Mouse (Mus musculus) forebrain, embryonic 16.5 days (tissue): ENCODE measurements around the gene Tmtc1. TPM values are rescaled to one million over a fixed set of nuclear protein-coding genes. Genes with fewer than 3 reads are reported as not detected.

Experiments used
- ATAC-seq: fragments of 200-750 bp; cut with Nextera tagmentation; 2 replicates; pipeline ENCODE4 v1.8.0; 2017; ENCODE audit warnings: mild to moderate bottlenecking, moderate library complexity
- H3K27ac ChIP-seq: fragments of 300-500 bp; sonication (generic); 2 replicates; pipeline ENCODE4 v1.5.1; 2014; ENCODE audit warnings: low read length, control low read depth
- H3K27me3 ChIP-seq: fragments of 300-500 bp; sonication (generic); replicated peaks from 2 replicates; pipeline ENCODE4 v1.6.1; 2014; ENCODE audit warnings: low read length; ENCODE audit not compliant: control insufficient read depth, insufficient read depth
- H3K36me3 ChIP-seq: fragments of 300-500 bp; sonication (generic); 2 replicates; pipeline ENCODE4 v1.6.1; 2014; ENCODE audit not compliant: control insufficient read depth, insufficient read depth
- H3K4me1 ChIP-seq: fragments of 300-500 bp; sonication (generic); replicated peaks from 2 replicates; pipeline ENCODE4 v1.6.1; 2014; ENCODE audit warnings: low read length; ENCODE audit not compliant: control insufficient read depth, insufficient read depth
- H3K4me2 ChIP-seq: fragments of 300-500 bp; sonication (generic); 2 replicates; pipeline ENCODE4 v1.6.1; 2014; ENCODE audit warnings: mild to moderate bottlenecking, low read length, control low read depth
- H3K4me3 ChIP-seq: fragments of 300-500 bp; sonication (generic); replicated peaks from 2 replicates; pipeline ENCODE4 v1.5.1; 2014; ENCODE audit warnings: mild to moderate bottlenecking, low read length, control low read depth
- H3K9ac ChIP-seq: fragments of 300-500 bp; sonication (generic); replicated peaks from 2 replicates; pipeline ENCODE4 v1.6.1; 2014; ENCODE audit warnings: low read depth, low read length, control low read depth
- H3K9me3 ChIP-seq: fragments of 300-500 bp; sonication (generic); 2 replicates; pipeline ENCODE4 v1.6.1; 2016; ENCODE audit warnings: low read length; ENCODE audit not compliant: control insufficient read depth
- WGBS: fragments of 180-500 bp; shearing (Covaris S2); extraction: QIAGEN DNeasy Blood & Tissue Kit; methylation state at CpG from one replicate; pipeline ENCODE4 v1.1.7; 2014; 5-methylcytosine and 5-hydroxymethylcytosine counted together
- polyA plus RNA-seq: library from polyadenylated mRNA; unstranded; fragments of >200 nt; fragmentation: Nextera tagmentation; extraction: Ambion mirVana; gene quantifications from 2 replicates; pipeline ENCODE4 v1.2.1, GENCODE M21; 2015

Gene Tmtc1
- polyA plus RNA-seq, 1 experiment from 2014 or later, result 3.9 TPM

DNA sequence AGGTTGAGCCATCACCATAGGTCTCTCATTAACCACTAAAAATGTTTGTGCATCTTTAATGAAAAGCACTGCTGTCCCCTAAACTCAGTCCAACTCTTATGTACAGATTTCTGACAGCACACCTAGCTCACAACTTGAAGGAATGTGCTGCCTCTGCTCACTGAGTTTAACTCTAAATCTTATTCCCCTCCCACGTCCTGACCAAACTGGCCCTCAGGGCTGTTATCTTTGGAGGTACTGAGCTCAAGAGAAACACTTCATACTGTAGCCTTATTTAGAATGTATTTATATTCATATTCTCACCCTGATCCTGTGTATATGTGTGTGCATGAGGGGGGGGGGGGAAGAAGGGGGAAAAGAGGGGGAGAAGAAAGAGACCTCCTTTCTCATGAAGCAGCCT lies 236.7 kb downstream of the Tmtc1 start:
- H3K36me3 ChIP-seq, result peaks cover 15% of the 10 kb centered on the region
- 72% methylated on average over 1 of the region's 1 CpGs for WGBS
- H3K27me3 ChIP-seq, result no peaks in the 10 kb centered on the region
- peaks cover 4% of the 10 kb centered on the region for H3K4me1 ChIP-seq
- no peak overlapping the region for H3K4me3 ChIP-seq
- H3K9ac ChIP-seq, result no peak overlapping the region
- no peak for ATAC-seq
- no peak overlapping the region for H3K27ac ChIP-seq
- H3K4me2 ChIP-seq, result no peak overlapping the region
- H3K9me3 ChIP-seq, result no peaks in the 10 kb centered on the region

DNA sequence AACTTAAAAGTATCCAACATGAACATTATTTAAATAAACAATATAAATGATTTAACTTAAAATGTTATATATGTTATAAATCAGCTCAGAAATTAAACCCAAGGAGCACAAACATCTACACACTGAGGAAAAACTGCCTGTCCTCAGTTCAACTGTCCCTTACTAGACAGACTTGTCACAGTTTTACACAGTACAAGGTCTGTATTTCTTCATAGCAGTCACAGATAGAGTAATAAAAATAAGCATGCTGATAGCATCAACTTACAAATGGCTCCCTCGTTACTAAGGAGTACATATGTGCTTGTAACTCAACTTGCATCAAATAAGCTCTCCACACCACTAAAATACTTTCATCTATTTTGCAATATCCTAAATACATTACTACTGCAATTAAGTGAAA lies 239.1 kb downstream of the Tmtc1 start:
- Histone ChIP-seq H3K27me3 (no peaks in the 10 kb centered on the region), H3K4me1 (no peaks in the 10 kb centered on the region), H3K27ac (no peak overlapping the region), H3K4me3 (no peak overlapping the region), H3K36me3 (peaks cover 28% of the 10 kb centered on the region), H3K9ac (no peak overlapping the region), H3K9me3 (no peaks in the 10 kb centered on the region), H3K4me2 (no peak overlapping the region)
- 88% methylated on average over 1 of the region's 1 CpGs for WGBS
- ATAC-seq, result no peak

DNA sequence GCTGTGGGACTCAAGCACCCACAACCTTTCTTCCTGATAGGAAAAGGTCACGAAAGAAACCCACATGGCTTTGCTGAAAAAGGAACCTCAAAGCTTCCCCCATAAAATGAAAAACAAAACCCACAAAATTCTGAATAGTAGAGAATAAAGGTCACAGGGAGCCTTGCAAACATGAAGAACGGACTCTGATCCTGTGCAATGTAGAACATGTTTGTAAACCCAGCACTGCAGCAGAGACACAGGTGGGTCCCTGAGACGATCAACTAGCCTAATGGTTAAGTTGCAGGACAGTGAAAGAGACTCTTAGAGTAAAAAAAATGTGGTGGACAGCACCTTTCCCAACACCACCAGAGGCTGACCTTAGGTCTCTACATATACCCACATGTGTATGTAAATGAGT lies 244.5 kb downstream of the Tmtc1 start:
- no peak for ATAC-seq
- H3K27me3 ChIP-seq, result no peaks in the 10 kb centered on the region
- 91% methylated on average over 3 of the region's 3 CpGs for WGBS
- H3K9ac ChIP-seq, result no peak overlapping the region
- H3K27ac ChIP-seq, result no peak overlapping the region
- H3K4me2 ChIP-seq, result no peak overlapping the region
- no peak overlapping the region for H3K4me3 ChIP-seq
- H3K9me3 ChIP-seq, result no peaks in the 10 kb centered on the region
- H3K36me3 ChIP-seq, result peaks cover 32% of the 10 kb centered on the region
- H3K4me1 ChIP-seq, result no peaks in the 10 kb centered on the region

DNA sequence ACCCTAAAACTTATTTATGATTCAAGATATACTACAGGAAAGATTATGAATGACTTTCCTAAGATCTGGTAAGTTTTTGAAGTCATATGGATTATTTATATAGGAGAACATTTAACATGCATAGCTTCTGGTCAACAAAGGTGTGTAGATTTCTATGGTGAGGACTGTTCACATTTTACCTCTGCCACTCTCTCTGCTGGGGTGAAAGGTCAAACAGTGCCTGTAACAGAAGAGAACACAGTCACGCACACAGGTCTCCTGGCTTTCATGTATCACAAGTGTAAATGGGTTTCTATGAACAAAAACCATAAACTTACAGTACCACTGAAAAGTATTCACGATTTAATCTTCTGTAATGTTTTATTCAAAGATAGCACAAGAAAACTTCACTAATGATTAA lies 245.0 kb downstream of the Tmtc1 start:
- WGBS, result 94% methylated on average over 2 of the region's 2 CpGs
- Histone ChIP-seq H3K4me1 (no peaks in the 10 kb centered on the region), H3K9ac (no peak overlapping the region), H3K27ac (no peak overlapping the region), H3K4me2 (no peak overlapping the region), H3K4me3 (no peak overlapping the region), H3K36me3 (peaks cover 35% of the 10 kb centered on the region), H3K9me3 (no peaks in the 10 kb centered on the region), H3K27me3 (no peaks in the 10 kb centered on the region)
- ATAC-seq, result no peak

DNA sequence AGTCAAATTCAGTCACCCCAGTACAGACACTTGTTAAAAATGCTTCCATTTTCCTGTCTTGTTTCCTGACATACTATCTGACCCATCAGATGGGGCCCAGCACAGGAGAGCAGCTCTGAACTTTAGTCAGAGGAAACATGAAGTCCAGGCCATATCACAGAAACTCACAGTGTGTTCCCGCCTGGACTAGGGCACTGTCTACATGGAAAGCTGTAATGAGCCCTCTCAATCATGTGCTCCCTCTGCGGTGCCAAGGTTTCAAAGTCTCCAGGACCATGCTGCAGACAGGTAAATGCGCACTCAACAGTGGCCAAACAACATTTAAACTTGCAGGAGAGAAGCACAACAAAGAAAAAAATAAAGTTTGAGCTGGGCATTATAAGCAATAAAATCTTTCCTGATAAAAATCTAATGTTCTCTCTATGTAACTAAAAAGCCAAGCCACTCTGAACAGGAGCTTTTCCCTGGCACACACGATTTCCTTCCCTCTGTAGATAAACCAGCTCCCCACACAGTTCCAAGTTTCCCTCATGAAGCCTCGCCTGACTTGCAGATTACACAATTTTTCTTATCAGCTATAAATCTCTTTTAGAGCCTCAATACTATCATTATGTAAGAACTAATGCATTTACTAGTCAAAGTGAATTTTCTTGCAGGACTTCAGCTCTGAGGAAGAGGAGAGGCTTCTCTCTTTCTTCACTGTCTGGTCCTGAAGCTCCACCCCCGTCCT lies 250.1 kb downstream of the Tmtc1 start:
- Histone ChIP-seq H3K27ac (no peak overlapping the region), H3K9me3 (no peaks in the 10 kb centered on the region), H3K4me2 (no peak overlapping the region), H3K4me1 (no peaks in the 10 kb centered on the region), H3K27me3 (no peaks in the 10 kb centered on the region), H3K36me3 (peaks cover 15% of the 10 kb centered on the region), H3K4me3 (no peak overlapping the region), H3K9ac (no peak overlapping the region)
- ATAC-seq, result no peak
- WGBS, result 92% methylated on average over 6 of the region's 6 CpGs

DNA sequence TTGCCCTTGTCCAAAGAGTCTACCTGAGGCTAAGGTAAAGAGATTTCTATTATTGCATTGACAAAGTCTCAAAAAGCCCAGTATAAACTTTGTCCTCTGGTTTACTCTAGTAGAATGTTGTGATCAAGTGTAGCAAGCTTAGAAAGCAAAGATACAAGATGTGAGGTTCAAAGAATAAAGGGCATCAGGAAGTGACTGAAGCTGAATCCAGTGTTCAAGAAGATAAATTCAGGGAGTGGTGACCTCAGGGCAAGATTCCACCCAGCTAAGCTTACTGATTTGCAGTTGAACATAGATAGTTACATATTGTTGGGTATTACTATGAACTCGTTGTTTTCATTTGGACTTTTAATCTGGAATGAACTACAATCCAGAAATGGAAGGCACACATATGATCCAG lies 258.5 kb downstream of the Tmtc1 start:
- no peaks in the 10 kb centered on the region for H3K9me3 ChIP-seq
- H3K4me3 ChIP-seq, result no peak overlapping the region
- H3K36me3 ChIP-seq, result peaks cover 30% of the 10 kb centered on the region
- no peaks in the 10 kb centered on the region for H3K4me1 ChIP-seq
- 98% methylated on average over 1 of the region's 1 CpGs for WGBS
- H3K9ac ChIP-seq, result no peak overlapping the region
- H3K27me3 ChIP-seq, result no peaks in the 10 kb centered on the region
- no peak for ATAC-seq
- no peak overlapping the region for H3K27ac ChIP-seq
- H3K4me2 ChIP-seq, result no peak overlapping the region

Other genes with a start within 250 kb of the Tmtc1 start
- gene Ergic2, start 232.0 kb downstream of the Tmtc1 start, polyA plus RNA-seq, result 195 and 213 TPM in 2 replicates